Mouse (Mus musculus) stomach, embryonic 14.5 days (tissue): ENCODE data around the gene Rnf152. TPM values are rescaled to one million over a fixed set of nuclear protein-coding genes. Genes with fewer than 3 reads are reported as not detected.

Source experiments
- ATAC-seq: fragments of 200-750 bp; cut with Nextera tagmentation; 2 replicates; pipeline ENCODE4 v1.8.0; 2017; ENCODE audit warnings: low read depth, moderate TSS enrichment; ENCODE audit not compliant: insufficient number of reproducible peaks, insufficient read depth, low FRiP score
- H3K27ac ChIP-seq: fragments of 300-500 bp; sonication (generic); 2 replicates; pipeline ENCODE4 v1.5.1; 2014; ENCODE audit warnings: mild to moderate bottlenecking, low read length, moderate library complexity, mixed read lengths
- H3K27me3 ChIP-seq: fragments of 300-500 bp; sonication (generic); 2 replicates; pipeline ENCODE4 v1.6.1; 2014; ENCODE audit warnings: low read length, control low read depth, mixed read lengths; ENCODE audit not compliant: control insufficient read depth, insufficient read depth
- H3K36me3 ChIP-seq: fragments of 300-500 bp; sonication (generic); 2 replicates; pipeline ENCODE4 v1.6.1; 2014; ENCODE audit warnings: mild to moderate bottlenecking, control low read depth, low read length, moderate library complexity, mixed read lengths; ENCODE audit not compliant: control insufficient read depth, insufficient read depth
- H3K4me1 ChIP-seq: fragments of 300-500 bp; sonication (generic); 2 replicates; pipeline ENCODE4 v1.6.1; 2014; ENCODE audit warnings: low read length, control low read depth, mixed read lengths; ENCODE audit not compliant: control insufficient read depth, insufficient read depth
- H3K4me2 ChIP-seq: fragments of 300-500 bp; sonication (generic); replicated peaks from 2 replicates; pipeline ENCODE4 v1.6.1; 2014; ENCODE audit warnings: low read depth, low read length, control low read depth
- H3K4me3 ChIP-seq: fragments of 300-500 bp; sonication (generic); 2 replicates; pipeline ENCODE4 v1.5.1; 2014; ENCODE audit warnings: low read depth, low read length, control low read depth
- H3K9ac ChIP-seq: fragments of 300-500 bp; sonication (generic); replicated peaks from 2 replicates; pipeline ENCODE4 v1.6.1; 2014; ENCODE audit warnings: low read depth, mild to moderate bottlenecking, control low read depth, low read length, moderate library complexity, mixed read lengths
- H3K9me3 ChIP-seq: fragments of 300-500 bp; sonication (generic); 2 replicates; pipeline ENCODE4 v1.6.1; 2016; ENCODE audit warnings: low read depth, low read length, control low read depth; ENCODE audit not compliant: control insufficient read depth
- WGBS: fragments of 180-500 bp; shearing (Covaris S2); extraction: QIAGEN DNeasy Blood & Tissue Kit; methylation state at CpG from one replicate; pipeline ENCODE4 v1.1.7; 2014; 5-methylcytosine and 5-hydroxymethylcytosine counted together
- polyA plus RNA-seq: library from polyadenylated mRNA; unstranded; fragments of >200 nt; fragmentation: Nextera tagmentation; extraction: Ambion mirVana; gene quantifications from 2 replicates; pipeline ENCODE4 v1.2.1, GENCODE M21; 2014

The Rnf152 gene
- polyA plus RNA-seq, 1 experiment from 2014 or later, result 1.9 TPM

DNA sequence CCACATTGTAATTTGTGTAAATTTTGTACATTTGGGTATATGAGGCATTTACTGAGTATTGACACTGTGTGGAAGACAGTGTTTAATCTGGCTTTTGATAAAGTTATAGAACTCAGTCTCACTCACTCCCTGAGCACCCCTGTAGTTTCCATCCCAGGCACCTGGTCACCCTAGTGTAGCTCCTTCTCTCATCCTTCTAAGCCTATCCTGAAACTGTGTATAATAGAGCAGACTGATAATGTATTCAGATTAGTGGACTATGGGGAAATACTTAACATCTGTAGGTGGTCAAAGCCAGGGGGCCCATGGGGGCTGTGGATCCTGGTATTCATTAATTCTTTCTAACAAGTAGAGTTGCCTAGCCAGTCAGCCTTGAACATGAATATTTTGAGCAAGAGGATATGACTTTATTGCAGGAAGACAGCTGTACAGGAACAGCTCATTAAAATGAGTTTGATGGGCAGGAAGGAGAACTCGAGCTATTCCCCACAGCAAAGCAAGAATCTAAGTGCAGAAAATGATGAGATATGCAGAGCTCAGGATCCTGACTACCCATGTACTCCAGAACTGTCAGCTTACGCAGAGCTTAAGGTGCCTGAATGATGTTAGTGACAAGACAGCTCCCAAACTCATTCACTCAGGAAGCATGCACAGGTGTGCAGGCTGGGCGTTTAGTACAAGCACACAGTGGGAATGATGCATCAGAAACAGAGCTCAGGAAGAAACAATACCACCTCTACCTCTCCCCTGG lies 93.1 kb downstream of the Rnf152 start:
- Histone ChIP-seq H3K27me3 (no peaks in the 10 kb centered on the region), H3K4me1 (no peaks in the 10 kb centered on the region), H3K9me3 (no peaks in the 10 kb centered on the region), H3K4me2 (no peak overlapping the region), H3K27ac (no peak overlapping the region), H3K36me3 (no peaks in the 10 kb centered on the region), H3K9ac (no peak overlapping the region), H3K4me3 (no peak overlapping the region)
- ATAC-seq, result no peak
- WGBS, result 66% methylated on average over 3 of the region's 3 CpGs

DNA sequence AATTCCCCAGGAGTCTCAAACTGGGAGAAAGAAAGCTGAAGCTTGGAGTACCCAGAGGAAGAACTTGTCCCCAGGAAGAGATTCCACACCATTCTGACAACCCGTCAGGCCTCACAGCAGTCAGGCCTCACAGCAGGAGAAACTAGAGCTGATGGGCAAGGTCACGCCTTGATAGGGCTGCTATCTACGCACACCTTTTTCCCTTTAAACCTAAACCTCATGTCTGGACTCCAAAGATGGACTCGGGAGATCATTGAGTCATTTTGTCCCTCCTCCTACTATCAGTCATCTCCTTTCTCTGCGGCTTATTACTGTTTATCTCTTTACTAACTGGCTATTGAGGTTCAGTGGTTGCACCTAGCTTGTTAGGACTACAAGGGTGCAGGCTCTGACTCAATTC lies 96.3 kb downstream of the Rnf152 start:
- H3K36me3 ChIP-seq, result no peaks in the 10 kb centered on the region
- ATAC-seq, result no peak
- H3K4me1 ChIP-seq, result no peaks in the 10 kb centered on the region
- H3K9ac ChIP-seq, result no peak overlapping the region
- no peaks in the 10 kb centered on the region for H3K9me3 ChIP-seq
- 81% methylated on average over 5 of the region's 5 CpGs for WGBS
- no peaks in the 10 kb centered on the region for H3K27me3 ChIP-seq
- H3K4me2 ChIP-seq, result no peak overlapping the region
- H3K27ac ChIP-seq, result no peak overlapping the region
- H3K4me3 ChIP-seq, result no peak overlapping the region

DNA sequence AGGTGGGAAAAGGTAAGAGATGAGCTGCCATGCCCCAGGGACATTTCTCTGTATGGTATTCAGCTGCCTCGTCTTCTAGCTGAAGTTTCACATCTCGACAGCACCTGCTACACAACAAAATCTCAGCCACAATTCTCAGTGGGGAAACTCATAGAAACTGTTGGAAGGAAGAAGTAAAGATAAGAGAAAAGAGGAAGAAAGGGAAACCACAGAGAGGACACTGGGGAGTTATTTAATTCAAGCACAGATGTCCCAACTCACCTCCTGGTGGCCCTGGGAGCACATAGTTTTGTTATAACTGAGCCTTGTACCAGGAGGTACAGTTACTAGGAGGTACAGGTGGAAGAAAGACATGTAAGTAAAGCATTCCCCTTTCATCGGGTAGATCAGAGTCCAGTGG lies 99.3 kb downstream of the Rnf152 start:
- ATAC-seq, result no peak
- Histone ChIP-seq H3K9ac (no peak overlapping the region), H3K27ac (no peak overlapping the region), H3K4me2 (no peak overlapping the region), H3K4me3 (no peak overlapping the region), H3K36me3 (no peaks in the 10 kb centered on the region), H3K9me3 (no peaks in the 10 kb centered on the region), H3K27me3 (no peaks in the 10 kb centered on the region), H3K4me1 (no peaks in the 10 kb centered on the region)
- WGBS, result 76% methylated on average over 3 of the region's 3 CpGs

DNA sequence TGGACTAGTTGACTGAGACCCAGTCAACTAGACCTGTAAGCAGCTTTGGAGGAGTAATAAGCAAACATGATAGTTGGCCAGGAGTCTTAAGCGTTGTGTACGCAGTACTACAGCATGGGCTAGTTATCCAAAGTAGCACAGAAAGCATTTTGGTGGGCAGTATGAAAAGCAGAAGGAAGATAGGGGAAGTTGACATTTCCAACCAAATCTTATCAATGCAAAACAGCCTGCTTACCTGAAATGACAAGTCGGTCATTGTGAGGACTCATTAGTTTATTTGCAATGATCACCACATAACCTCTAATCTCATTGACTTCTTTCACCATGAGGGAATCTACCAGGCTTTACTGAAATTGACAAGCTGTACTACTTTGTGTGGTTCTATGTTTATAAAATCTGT lies 107.3 kb downstream of the Rnf152 start:
- H3K4me2 ChIP-seq, result no peak overlapping the region
- H3K27me3 ChIP-seq, result no peaks in the 10 kb centered on the region
- no peaks in the 10 kb centered on the region for H3K9me3 ChIP-seq
- H3K4me1 ChIP-seq, result no peaks in the 10 kb centered on the region
- no peak overlapping the region for H3K9ac ChIP-seq
- no peaks in the 10 kb centered on the region for H3K36me3 ChIP-seq
- no peak overlapping the region for H3K27ac ChIP-seq
- WGBS, result 93% methylated on average over 3 of the region's 3 CpGs
- no peak overlapping the region for H3K4me3 ChIP-seq
- ATAC-seq, result no peak

DNA sequence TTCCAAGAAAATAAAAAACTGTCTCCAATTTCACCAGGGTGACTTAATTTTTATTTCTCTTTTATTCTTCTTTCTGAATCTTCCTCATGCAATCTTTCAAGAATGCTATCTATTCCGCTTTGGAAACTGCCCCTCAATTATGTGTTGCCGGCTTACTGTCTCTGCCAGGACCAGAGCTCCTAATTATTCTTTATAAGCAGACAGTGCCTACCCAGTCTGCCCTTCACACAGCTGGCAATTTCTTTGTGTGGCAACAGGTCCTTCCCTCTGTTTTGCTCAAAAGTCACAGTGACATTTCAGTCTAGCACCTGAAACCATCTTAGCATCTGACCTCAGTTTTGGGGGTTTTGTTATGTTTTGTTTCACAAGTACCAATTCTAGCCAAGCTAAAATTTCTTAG lies 109.9 kb downstream of the Rnf152 start:
- WGBS, result 63% methylated on average over 2 of the region's 2 CpGs
- ATAC-seq, result no peak

DNA sequence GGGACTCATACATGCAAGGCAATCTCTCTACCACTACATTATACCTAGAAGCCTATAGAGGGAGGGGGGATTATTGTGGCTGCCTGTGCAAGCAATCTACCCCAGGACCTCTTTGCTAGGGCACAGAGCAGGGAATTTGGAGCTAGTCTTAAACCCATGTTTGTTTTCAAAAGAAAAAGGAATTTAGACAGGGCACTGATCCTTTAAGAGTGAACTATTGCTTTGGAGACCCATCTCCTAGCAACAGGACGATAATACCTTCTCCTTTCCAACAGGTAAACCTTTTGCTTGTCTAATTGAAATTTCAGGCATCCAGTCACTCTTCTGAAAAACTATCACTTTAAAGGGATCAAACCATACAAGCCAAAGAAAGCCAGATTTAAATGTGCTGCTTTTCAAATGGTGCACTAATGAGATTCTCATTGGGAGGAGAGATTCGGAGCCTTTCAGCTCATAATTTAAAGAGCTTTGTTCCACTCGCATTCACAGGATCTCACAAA lies 110.4 kb downstream of the Rnf152 start:
- Histone ChIP-seq H3K4me3 (no peak overlapping the region), H3K9ac (no peak overlapping the region), H3K4me2 (no peak overlapping the region), H3K9me3 (no peaks in the 10 kb centered on the region), H3K27ac (no peak overlapping the region), H3K4me1 (no peaks in the 10 kb centered on the region), H3K27me3 (no peaks in the 10 kb centered on the region), H3K36me3 (no peaks in the 10 kb centered on the region)
- ATAC-seq, result no peak
- 54% methylated on average over 3 of the region's 3 CpGs for WGBS

More for the DNA sequence above, 109.9 kb downstream of the Rnf152 start:
- no peaks in the 10 kb centered on the region for H3K27me3 ChIP-seq
- no peak overlapping the region for H3K4me2 ChIP-seq
- no peak overlapping the region for H3K4me3 ChIP-seq
- H3K27ac ChIP-seq, result no peak overlapping the region
- no peak overlapping the region for H3K9ac ChIP-seq
- H3K9me3 ChIP-seq, result no peaks in the 10 kb centered on the region
- H3K36me3 ChIP-seq, result no peaks in the 10 kb centered on the region
- H3K4me1 ChIP-seq, result no peaks in the 10 kb centered on the region

DNA sequence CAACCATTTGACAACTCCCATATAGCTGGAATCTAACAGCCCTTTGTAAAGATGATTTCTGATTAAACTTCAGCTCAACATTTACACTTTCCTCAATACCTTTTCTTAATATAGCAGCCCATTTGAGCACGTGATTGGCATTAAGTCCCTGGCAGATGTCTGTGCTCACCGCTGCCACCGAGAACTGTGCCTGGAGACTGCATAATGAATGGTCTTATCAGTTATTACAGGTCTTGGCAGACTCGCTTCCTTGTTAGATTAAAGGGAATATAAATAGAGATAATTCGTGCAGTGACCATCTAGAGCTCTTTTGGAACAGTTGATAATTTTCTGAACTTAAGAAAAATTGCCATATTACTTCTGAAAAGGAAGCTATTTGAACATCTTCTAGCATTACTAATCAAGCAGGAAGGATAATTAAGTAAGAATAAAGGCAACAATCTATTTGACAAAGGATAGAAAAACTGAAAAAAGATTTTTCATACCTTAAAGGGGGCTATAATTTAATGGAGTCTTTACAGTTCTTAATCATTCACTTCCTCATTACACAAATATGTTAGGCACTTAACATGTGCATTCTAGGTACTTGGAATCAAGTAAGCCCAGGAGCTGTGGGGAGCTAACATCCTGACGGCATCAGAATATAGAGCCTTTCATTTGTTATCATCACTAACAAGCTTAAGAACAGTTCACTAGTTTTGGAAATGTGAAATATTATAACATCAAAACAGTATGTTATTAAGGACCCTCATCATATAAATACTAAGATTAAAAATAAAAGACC lies 113.0 kb downstream of the Rnf152 start:
- ATAC-seq, result no peak
- 53% methylated on average over 6 of the region's 6 CpGs for WGBS
- H3K27ac ChIP-seq, result no peak overlapping the region
- no peak overlapping the region for H3K4me2 ChIP-seq
- H3K9me3 ChIP-seq, result no peaks in the 10 kb centered on the region
- H3K4me3 ChIP-seq, result no peak overlapping the region
- H3K27me3 ChIP-seq, result no peaks in the 10 kb centered on the region
- H3K4me1 ChIP-seq, result no peaks in the 10 kb centered on the region
- no peak overlapping the region for H3K9ac ChIP-seq
- H3K36me3 ChIP-seq, result no peaks in the 10 kb centered on the region

DNA sequence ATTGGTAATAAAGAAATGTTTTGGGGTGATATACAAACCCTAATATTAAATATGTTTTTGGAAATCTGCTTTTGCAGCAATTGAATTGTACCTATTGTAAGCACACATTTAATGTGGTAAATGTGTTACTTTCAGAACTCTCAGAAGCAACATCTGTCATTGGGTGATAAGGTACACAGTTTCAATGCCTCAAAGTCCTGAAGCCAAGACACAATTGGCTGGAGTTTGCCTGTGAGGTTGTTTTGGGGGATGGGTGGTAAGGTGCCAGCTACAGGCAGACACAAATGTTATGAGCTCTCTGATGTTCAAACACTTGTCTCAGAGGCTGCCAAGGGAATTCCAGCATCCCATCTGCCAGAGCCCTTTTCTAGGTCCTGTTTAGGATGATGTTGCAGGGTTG lies 116.3 kb downstream of the Rnf152 start:
- ATAC-seq, result no peak
- Histone ChIP-seq H3K9me3 (no peaks in the 10 kb centered on the region), H3K27me3 (no peaks in the 10 kb centered on the region), H3K36me3 (no peaks in the 10 kb centered on the region), H3K4me3 (no peak overlapping the region), H3K4me1 (no peaks in the 10 kb centered on the region), H3K9ac (no peak overlapping the region), H3K4me2 (no peak overlapping the region), H3K27ac (no peak overlapping the region)
